Mouse (Mus musculus) urinary bladder, postnatal 14 days (tissue): ENCODE results near the gene Trim59.
"Not testable (repeated sequence)": the region's sequence is repeated elsewhere in the genome, so short reads cannot be mapped to it uniquely, and the experiment has no call there.

ENCODE experiments used
- DNase-seq: peaks from one replicate; pipeline ENCODE4 v3.0.0; 2021; ENCODE audit warnings: low spot score

The Trim59 gene

DNA sequence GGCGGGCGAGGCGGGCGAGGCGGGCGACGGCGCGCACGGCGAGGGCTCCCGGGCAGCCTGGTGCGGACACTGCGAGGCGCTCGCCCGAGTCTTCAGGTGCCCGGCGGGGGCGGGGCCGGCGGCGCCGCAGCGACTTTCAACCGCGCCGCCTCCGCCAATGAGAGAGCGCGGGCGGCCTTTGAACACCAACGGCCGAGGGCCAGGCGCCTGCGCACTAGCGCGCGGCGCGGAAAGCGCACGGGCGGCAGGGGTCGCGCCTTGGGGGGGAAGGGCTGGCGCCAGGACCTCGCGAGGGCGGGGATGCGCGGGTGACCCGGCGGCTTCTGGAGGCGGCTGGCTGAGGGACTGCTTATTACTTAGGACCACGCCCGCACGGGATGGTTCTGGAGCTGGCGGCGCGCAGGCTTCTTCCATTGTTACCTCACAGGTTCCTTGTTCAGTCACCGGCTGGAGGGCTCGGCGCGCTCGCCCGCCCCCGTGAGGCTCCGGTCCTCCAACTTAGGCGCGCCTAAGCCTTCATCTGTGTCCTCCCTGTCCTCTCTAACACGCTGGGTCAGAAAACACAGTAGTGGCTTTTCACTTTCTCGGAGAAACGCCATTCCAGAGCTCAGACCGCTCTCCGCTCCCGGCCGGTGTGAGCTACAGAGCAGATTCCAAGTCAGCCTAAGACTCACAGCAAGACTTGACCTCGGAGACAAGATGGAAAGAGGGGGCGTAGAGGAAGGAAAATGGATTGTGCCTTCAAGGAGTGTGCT lies at the start of gene Trim59:
TSS of gene Trim59 (minus strand) at position 111 of the 755 bp plus-strand sequence.
- peak; percentile 89 for DNase-seq

GRCm38 (mm10) chr3:69064005-69064404 lies 19.4 kb upstream of the Trim59 start:
- DNase-seq = no peak

- no peak for DNase-seq
These were observed 18.2 kb upstream of the Trim59 start for GRCm38 (mm10) chr3:69062764-69063163.

GRCm38 (mm10) chr3:69060672-69061071 lies 16.1 kb upstream of the Trim59 start:
- DNase-seq = no peak

GRCm38 (mm10) chr3:69055871-69056270 lies 11.3 kb upstream of the Trim59 start:
- no peak for DNase-seq

- no peak for DNase-seq
These were observed 10.3 kb upstream of the Trim59 start for GRCm38 (mm10) chr3:69054760-69055432.

DNA sequence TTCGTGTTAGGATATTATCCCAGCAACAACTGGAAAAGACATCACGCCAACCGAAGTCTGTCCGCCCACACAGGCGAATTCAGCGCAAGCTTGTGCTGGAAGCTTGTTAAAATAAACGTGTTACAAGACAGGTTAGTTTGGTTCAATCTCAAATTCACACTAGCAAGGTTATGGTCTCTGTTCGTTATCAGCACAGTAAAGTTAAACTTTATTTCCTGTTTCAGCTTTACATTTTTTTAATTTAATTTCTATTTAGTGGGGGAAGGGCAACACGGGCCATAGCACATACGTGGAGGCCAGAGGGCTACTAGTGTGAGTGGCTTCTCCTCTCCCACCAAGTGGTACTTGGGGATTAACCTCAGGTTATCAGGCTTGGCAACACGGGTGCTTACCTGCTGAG lies 7.3 kb upstream of the Trim59 start:
- no peak for DNase-seq

GRCm38 (mm10) chr3:69049011-69049410 lies 4.5 kb upstream of the Trim59 start:
- no peak for DNase-seq

- DNase-seq = no peak
These were observed 3.1 kb upstream of the Trim59 start for GRCm38 (mm10) chr3:69047684-69048083.

GRCm38 (mm10) chr3:69046509-69046908 lies 2.0 kb upstream of the Trim59 start:
- DNase-seq = peak; percentile 41

DNA sequence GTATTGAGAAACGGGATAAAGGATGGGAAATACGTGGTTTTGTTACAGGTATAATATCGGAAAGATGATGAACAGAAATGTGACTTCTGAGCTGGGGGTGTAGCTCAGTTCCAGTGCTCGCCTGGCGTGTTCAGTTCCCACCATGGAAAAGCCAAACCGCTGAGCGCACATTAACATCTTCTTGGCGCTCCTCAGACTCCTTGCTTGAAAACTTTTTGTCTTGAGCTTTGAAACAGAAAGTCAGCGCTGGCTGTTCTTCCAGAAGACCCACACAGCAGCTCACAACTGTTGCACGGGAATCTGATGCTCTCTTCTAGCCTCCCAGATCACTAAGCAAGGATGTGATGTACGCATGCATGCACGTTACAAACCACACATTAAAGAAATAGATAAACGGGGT lies 1.2 kb upstream of the Trim59 start:
- DNase-seq = no peak

DNA sequence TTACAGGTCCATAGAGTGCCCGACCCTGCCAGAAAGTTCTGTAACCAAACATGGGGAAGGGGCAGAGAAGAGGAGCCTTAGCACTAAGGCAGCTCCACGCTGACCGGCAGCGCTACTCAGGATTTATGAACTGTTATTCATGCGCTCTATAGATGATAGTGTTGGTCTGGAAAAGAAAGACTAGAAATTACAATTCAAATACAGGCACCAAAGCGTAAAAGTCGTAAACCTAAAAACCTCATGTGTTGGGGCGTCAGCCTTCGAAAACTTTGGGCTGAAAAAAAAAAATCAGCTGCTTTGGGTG lies 797 bp upstream of the Trim59 start:
- DNase-seq = no peak

DNA sequence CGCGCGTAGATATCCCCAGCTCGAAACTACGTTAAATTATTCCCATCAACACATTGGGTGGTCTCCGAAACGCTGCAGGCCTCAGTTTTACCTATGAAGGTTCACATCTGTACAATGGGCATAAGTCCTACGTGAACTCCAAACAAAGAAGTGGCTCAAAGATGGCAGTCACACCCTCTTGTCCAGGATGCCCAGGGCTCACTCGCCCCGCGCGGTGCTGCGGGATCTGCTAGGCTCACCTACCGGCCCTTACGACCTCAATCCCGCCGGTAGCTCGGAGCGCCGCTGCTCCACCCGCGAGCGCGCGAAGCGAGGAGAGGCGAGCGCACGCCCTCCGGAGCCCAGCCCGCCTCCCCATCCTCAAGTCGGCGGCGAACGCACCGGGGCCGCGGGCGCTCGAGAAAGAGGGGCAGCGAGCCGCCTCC lies 376 bp downstream of the Trim59 start:
- no peak for DNase-seq

DNA sequence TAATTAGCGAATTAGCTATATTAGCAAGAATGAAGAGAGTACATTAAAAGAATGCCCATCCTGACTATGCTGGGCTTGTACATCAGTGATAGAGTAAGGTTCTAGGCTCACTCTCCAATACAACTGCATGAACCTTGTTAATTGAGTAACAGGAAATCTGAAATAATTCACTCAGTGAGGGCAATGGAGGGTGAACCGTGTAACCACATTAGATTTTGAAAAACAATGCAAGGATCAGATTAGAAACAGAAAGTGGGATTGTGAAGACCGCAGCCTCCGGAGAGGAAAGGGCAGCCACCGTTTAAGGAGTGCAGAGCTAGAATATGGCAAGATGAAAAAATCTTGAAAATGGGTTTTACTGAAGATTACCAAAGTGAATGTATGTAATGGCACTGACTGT lies 3.3 kb downstream of the Trim59 start:
- no peak for DNase-seq

DNA sequence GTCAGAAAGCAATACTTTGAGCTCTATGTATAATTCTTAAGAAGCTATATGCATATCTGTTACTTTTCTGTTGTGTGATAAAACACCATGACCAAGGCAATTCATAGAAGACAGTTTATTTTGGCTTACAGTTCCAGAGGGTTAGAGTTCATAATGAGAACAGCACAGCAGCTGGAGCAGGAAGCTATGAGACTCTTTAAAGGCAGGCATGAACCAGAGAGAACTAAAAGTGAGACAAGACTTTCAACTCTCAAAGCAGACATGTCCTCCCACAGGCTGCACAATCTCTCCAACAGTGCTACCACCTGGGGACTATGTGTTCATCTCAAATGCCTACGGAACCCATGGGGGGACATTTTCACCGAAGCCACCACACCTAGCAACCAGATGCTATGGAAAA lies 4.5 kb downstream of the Trim59 start:
- DNase-seq = no peak

DNA sequence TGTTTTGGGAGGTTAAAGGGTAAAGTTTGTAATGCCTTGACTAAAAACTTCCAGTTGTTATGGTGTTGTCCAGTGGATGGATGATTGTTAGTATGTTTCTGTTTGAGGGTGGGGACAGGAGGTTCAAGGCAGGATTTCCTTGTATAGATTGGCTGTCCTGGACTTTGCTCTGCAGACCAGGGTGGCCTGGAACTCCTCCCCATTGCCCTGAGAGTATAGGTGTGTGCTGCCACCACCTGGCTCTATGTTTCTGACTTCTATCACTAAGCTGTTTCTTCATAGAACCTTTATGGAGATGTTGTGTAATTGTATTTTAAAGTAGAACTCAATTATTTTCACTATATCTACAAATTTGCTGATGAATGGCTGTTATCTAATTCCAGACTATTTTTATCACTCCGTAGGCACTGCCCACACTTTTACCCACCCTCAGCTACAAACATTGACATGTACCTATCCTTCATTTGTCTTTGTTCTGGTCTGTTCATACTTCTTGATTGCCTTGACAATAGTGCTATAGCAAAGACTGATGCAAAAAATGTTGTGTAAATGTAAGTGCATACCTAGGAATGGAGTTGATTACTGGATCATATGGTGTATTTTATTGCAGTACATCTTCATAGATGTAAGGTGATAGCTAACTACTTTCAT lies 18.3 kb downstream of the Trim59 start:
- no peak for DNase-seq

- no peak for DNase-seq
These were observed 23.8 kb downstream of the Trim59 start for GRCm38 (mm10) chr3:69020764-69021163.

- no peak for DNase-seq
These were observed 24.3 kb downstream of the Trim59 start for GRCm38 (mm10) chr3:69020285-69020684.

DNA sequence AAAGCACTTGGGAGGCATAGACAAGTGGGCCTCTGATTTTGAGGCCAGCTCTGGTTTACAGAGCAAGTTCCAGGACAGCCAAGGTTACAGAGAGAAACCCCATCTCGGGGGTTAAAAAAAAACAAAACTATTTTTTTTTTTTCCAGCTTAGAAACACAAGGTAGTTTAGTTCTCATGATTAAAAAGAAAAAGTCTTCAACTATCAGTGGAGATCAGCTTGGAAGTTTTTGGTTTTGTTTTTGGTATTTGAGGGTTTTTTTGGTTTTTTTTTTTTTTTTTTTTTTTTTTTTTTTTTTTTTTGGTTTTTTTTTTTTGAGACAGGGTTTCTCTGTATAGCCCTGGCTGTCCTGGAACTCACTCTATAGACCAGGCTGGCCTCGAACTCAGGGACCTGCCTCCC lies 25.9 kb downstream of the Trim59 start:
- not testable (repeated sequence) for DNase-seq

GRCm38 (mm10) chr3:69017181-69017580 lies 27.4 kb downstream of the Trim59 start:
- DNase-seq = no peak

- DNase-seq = no peak
These were observed 35.7 kb downstream of the Trim59 start for GRCm38 (mm10) chr3:69008873-69009272.

GRCm38 (mm10) chr3:69006246-69006760 lies 38.3 kb downstream of the Trim59 start:
- DNase-seq = no peak
